Mouse (Mus musculus) urinary bladder, postnatal 36 days (tissue): Measurements from ENCODE around the gene Sephs1.

Experiments used
- DNase-seq, 2 experiments: peaks; one replicate each; pipeline ENCODE4 v3.0.0; 2022; ENCODE audit warnings: low spot score in 2 of 2, mixed read lengths in 1 of 2

The Sephs1 gene

DNA sequence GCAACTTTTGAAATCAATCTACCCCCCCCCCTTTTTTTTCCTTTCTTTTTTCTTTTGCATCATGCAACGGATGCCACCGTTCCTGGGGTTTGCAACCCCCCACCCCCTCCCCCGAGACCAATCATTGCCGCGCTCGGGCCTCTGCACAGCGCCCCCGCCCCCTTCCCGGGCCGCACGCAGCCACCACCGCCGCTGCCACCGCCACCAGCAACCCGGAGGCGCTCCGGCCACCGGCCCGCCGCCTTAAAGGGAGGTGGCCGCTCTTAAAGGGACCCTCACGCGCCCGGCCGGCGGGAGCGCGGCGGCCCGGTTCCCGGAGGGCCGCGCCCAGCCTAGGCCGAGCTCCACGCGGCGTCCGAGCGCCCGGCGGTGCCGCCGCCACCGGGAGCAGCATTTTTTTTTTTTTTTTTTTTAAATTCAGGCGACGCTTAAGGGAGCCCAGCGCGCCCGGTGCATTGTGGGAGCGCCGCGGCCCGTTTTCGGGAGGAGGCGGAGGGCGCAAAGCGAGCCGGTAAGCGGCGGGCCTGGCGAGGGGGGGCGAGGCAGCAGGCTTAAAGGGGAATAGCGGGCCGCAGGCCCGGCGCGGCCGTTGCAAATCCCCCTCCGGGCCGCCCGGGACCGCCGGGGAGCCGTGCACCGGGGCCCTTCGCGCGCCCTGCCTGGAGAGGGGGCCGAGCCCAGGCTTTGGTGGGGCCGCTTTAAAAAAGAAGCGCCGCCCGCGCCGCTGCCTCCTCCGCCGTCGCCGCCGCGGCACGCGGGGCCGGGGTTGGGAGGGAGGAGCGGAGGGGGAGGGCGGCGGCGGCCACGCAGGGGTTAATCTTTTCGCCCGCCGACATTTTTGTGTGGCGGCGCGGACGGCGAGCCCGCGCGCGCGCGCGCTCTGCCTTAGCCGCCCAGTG is at the start of gene Sephs1:
Gene Sephs1 (plus strand): TSS at position 215 of the 899 bp plus-strand sequence.
- DNase-seq: peak; percentile 77 to 81

DNA sequence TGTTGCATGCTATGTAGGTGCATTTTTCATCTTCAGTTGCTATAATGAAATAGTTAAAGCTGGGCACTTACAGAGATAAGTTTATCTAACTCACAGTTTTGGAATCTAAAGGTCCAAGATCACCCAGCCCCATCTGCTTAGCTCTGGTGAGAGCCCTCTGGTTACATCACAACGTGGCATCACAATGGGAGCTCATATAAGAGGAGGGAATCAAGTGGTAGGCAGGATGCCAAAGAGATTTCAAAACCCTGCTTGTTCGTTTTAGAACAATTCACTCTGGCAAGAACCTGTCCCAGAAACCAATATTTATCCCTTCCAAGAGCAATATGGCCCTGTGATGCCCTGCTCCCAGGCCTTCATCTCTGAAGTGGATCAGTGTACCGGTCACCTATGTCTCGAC is 49.2 kb upstream of the Sephs1 start:
- no peak for DNase-seq

GRCm38 (mm10) chr2:4849449-4849848 is 31.9 kb upstream of the Sephs1 start:
- no peak for DNase-seq

DNA sequence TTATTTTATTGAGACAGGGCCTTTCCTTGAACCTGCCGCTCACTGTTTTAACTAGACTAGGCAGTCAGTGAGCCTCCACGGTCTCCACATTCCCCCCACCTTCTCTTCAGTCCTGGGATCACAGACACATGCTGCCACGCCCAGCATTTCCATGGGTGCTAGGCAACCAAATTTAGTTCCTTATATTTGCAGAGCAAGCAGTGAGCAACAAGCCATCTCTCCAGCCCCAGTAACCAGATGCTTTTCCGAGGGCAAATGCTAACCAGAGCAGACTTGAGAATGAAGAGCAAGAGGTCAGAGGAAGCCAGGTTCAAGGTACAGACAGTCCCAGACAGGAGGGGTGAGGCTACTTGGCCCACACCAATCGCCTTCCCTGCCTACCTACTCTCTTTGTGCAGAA is 24.2 kb upstream of the Sephs1 start:
- DNase-seq: no peak

GRCm38 (mm10) chr2:4858161-4858560 is 23.2 kb upstream of the Sephs1 start:
- DNase-seq: no peak

- DNase-seq: peak; percentile 66 to 70
These were observed 17.2 kb upstream of the Sephs1 start for GRCm38 (mm10) chr2:4864008-4864816.

DNA sequence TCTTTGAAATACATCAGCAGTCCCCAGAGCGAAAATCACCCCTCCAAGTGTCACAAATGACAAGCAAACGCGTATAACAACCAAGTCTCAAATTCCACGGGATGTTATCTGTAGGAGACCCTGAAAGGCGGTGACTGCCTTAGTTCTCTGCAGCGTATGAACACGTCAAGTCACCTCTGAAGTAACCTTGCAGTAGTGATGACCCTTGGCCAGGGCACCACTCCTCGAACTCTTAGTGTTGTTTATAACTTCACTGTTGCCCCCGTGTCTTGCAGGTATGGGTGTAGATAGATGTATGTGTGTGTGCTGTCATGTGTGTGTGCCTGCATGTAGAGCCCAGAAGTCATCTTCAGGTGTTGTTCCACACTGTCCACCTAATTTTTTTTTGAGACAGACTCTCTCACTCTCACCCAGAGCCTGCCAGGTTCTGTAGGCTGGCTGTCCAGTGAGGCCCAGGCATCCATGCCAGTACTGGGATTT is 16.5 kb upstream of the Sephs1 start:
- DNase-seq: no peak

DNA sequence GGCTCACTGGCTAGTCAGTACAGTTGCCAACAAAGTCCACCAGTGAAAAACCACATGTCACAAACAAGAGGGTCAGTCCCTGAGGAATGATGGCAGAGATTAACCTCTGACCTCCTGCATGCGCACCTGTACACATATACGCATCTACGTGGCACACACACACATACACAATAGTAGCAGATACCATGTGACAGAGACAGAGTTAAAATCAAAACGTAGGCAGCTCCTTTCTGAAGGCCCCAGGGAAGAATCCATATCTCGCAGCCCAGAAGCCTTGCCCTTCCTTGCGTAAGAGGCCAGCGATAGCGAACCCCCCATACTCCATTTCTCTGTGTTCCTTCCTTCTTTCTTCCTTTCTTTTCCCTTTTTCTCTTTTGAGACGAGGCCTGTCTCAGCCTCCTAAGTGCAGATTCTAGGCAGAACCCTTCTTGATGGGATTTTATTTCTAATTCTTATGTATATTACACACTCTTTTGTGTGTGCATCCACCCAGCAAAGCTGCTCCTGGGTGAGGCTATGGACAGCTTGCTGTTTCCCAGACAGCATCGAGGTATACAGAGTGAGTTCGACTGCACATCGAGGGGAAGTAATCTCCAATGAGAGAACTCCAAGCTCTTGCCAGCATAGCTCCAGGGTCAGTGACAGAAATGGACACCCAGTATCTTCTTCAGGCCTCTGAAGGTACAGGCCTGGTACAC is 13.2 kb upstream of the Sephs1 start:
- DNase-seq: no peak

DNA sequence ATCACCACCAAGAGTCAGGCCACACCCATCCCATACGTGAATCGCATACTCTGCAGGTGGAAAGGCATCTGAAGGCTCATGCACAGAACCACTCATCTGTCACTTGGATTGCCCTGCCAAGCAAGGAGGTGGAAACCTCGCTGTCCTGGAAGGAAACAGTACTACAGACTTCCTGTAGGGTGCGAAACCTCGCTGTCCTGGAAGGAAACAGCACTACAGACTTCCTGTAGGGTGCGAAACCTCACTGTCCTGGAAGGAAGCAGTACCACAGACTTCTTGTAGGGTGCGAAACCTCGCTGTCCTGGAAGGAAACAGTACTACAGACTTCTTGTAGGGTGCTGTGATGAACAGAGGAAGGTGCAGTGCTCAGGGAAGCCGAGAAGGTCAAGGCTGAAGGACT is 8.6 kb upstream of the Sephs1 start:
- no peak for DNase-seq

DNA sequence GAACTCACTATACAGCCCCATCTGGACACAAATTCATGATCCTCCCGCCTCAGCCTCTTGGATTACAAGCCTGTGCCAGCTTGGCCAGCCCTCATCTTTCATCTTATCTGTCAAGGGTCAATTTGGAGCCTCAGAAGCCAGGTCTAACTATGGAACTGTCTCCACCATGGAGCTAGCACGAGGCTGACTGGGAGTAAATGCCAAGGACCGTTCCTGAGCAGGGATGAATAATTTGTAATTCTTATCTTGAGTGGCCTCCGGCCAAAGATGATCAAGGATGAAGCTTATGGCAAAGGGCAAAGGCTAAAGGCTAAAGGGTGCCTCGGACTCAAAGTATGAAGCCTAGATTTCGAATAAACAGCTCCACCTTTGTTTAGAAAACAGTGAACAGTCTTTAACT is 8.0 kb upstream of the Sephs1 start:
- no peak for DNase-seq

- DNase-seq: no peak
These were observed 6.3 kb upstream of the Sephs1 start for GRCm38 (mm10) chr2:4875090-4875489.

- no peak for DNase-seq
These were observed 5.2 kb upstream of the Sephs1 start for GRCm38 (mm10) chr2:4876131-4876530.

- peak in 1 of 2 experiments; percentile 8 for DNase-seq
These were observed 521 bp upstream of the Sephs1 start for GRCm38 (mm10) chr2:4880737-4881349.

GRCm38 (mm10) chr2:4882249-4882791 is 956 bp downstream of the Sephs1 start:
- peak; percentile 54 to 73 for DNase-seq

DNA sequence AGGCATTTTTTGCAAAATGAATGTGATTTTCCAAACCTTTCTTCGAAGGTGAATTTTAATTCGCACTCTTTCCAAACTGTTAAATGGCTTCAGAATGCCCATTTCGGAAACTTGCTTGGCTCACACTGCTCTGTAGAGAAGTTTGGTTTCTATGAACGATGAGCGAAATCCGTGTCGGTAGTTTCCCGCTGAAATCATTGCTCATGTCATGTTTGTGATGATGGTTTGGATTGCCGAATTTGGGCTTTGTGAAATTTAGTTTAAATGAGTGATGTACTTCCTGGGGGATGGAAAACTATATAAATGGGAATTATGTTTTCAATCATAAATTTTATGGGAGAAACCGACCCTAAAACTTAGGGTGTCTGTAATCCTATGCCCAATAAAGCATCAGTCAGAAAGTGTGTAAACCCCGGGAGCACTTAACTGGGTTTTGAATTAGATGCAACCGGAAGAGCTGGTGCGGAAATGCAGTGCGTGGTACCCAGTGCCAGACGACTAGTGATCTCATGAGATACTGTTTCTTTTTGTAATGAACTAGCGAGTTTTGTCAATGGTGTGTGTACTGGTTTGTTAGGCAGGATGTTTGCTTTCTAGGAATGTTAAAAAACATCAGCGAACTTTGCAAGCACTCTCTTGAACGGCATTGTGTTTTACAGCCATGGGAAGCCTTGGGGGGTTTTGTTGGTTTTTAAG is 1.8 kb downstream of the Sephs1 start:
- no peak for DNase-seq

- no peak for DNase-seq
These were observed 5.5 kb downstream of the Sephs1 start for GRCm38 (mm10) chr2:4886896-4887295.

DNA sequence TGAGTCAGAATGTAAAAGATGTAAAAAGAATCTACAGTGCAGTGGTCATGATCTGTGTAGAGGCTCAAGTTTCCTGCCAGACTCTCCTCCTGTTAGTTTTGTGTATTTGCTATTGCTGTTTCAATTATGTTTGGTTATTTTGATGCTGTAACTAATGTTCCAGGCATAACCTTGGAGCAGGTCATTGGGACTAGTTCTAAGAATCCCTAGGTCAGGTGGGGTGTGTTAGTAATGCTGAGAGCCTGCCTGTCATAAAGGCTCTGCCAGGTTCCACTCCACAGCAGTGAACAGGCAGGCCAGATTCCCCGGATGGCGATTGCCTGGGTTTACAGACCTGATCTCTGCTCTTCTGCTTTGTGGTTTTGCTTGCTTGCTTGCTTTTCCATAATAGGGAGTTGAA is 14.2 kb downstream of the Sephs1 start:
- DNase-seq: no peak

DNA sequence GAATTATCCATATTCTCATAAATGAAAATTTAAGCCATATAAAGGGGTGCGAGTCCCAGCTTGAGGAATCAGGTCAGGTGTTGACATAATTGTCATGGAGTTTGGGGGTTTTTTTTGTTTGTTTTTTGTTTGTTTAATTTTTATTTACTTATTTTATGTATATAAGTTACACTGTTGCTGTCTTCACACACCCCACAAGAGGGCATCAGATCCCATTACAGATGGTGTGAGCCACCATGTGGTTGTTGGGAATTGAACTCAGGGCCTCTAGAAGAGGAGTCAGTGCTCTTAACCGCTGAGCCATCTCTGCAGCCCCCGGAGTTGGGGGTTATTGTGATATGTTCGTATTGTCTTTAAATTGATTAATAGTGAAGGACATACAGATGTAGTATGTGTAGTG is 15.6 kb downstream of the Sephs1 start:
- no peak for DNase-seq

- no peak for DNase-seq
These were observed 19.3 kb downstream of the Sephs1 start for GRCm38 (mm10) chr2:4900624-4901023.

- no peak for DNase-seq
These were observed 21.0 kb downstream of the Sephs1 start for GRCm38 (mm10) chr2:4902346-4902745.

DNA sequence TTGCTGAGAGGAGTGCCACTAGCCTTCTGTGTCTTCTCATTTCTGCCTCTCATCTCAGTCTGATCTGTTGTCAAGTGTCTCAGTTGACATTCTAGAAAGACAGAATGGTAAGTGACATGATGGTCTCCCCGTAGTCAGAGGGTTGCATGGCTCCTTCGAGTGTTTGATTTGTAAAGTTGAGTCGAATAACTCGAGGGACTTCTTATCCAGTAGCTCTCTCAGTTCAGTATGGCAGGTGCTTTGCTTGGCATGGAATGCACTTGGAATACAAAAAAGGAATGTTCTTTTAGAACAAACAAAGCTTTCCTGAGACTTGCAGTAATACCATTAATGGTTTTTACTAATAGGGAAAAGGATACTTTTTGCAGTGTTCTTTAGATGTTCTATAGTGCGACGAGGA is 25.8 kb downstream of the Sephs1 start:
- DNase-seq: no peak
